Mouse (Mus musculus): ENCODE measurements around the gene Gm38392. TPM values are rescaled to one million over a fixed set of nuclear protein-coding genes. Genes with fewer than 3 reads are reported as not detected.

The Gm38392 gene
- polyA plus RNA-seq, 1 experiment: 0.48 TPM

- Histone ChIP-seq H3K4me3 (ENCODE audit: insufficient read depth, low read length) (no peak overlapping the region), H3K27ac (ENCODE audit: insufficient read depth, low read depth, low read length) (no peak overlapping the region)
Observed at GRCm38 (mm10) chr3:88203999-88204700, 82.9 kb downstream of the Gm38392 start.

GRCm38 (mm10) chr3:88203456-88203855 lies 83.6 kb downstream of the Gm38392 start:
- TF ChIP-seq POLR2A (IDR thresholded peaks at IDR 0.05; ENCODE audit: borderline replicate concordance, low read depth, low read length) (no peak), CTCF (IDR thresholded peaks at IDR 0.05; ENCODE audit: low read depth, low read length) (no peak)
- no peak overlapping the region for H3K4me3 ChIP-seq (ENCODE audit: insufficient read depth, low read length)
- no peak overlapping the region for H3K27ac ChIP-seq (ENCODE audit: insufficient read depth, low read depth, low read length)
- no peaks in the 10 kb centered on the region for H3K4me1 ChIP-seq (ENCODE audit: control insufficient read depth, insufficient read depth, low read length)

More at GRCm38 (mm10) chr3:88203999-88204700, 82.9 kb downstream of the Gm38392 start:
- TF ChIP-seq CTCF (IDR thresholded peaks at IDR 0.05; ENCODE audit: low read depth, low read length) (no peak), POLR2A (IDR thresholded peaks at IDR 0.05; ENCODE audit: borderline replicate concordance, low read depth, low read length) (no peak)
- H3K4me1 ChIP-seq (ENCODE audit: control insufficient read depth, insufficient read depth, low read length): no peaks in the 10 kb centered on the region

GRCm38 (mm10) chr3:88202986-88203385 lies 84.0 kb downstream of the Gm38392 start:
- TF ChIP-seq CTCF (IDR thresholded peaks at IDR 0.05; ENCODE audit: low read depth, low read length) (no peak), POLR2A (IDR thresholded peaks at IDR 0.05; ENCODE audit: borderline replicate concordance, low read depth, low read length) (no peak)
- Histone ChIP-seq H3K4me3 (ENCODE audit: insufficient read depth, low read length) (no peak overlapping the region), H3K4me1 (ENCODE audit: control insufficient read depth, insufficient read depth, low read length) (no peaks in the 10 kb centered on the region), H3K27ac (ENCODE audit: insufficient read depth, low read depth, low read length) (no peak overlapping the region)

- TF ChIP-seq CTCF (IDR thresholded peaks at IDR 0.05; ENCODE audit: low read depth, low read length): no peak
- TF ChIP-seq POLR2A (IDR thresholded peaks at IDR 0.05; ENCODE audit: borderline replicate concordance, low read depth, low read length): no peak
- Histone ChIP-seq H3K27ac (ENCODE audit: insufficient read depth, low read depth, low read length) (no peak overlapping the region), H3K4me1 (ENCODE audit: control insufficient read depth, insufficient read depth, low read length) (no peaks in the 10 kb centered on the region)
Observed at GRCm38 (mm10) chr3:88201640-88202039, 85.4 kb downstream of the Gm38392 start.

GRCm38 (mm10) chr3:88200972-88201330 lies 86.1 kb downstream of the Gm38392 start:
- Histone ChIP-seq H3K27ac (ENCODE audit: insufficient read depth, low read depth, low read length) (no peak overlapping the region), H3K4me3 (ENCODE audit: insufficient read depth, low read length) (no peak overlapping the region), H3K4me1 (ENCODE audit: control insufficient read depth, insufficient read depth, low read length) (no peaks in the 10 kb centered on the region)
- TF ChIP-seq POLR2A (IDR thresholded peaks at IDR 0.05; ENCODE audit: borderline replicate concordance, low read depth, low read length) (no peak), CTCF (IDR thresholded peaks at IDR 0.05; ENCODE audit: low read depth, low read length) (no peak)

More at GRCm38 (mm10) chr3:88201640-88202039, 85.4 kb downstream of the Gm38392 start:
- H3K4me3 ChIP-seq (ENCODE audit: insufficient read depth, low read length): no peak overlapping the region

- no peak for TF ChIP-seq POLR2A (IDR thresholded peaks at IDR 0.05; ENCODE audit: borderline replicate concordance, low read depth, low read length)
- TF ChIP-seq CTCF (IDR thresholded peaks at IDR 0.05; ENCODE audit: low read depth, low read length): no peak
- Histone ChIP-seq H3K4me1 (ENCODE audit: control insufficient read depth, insufficient read depth, low read length) (no peaks in the 10 kb centered on the region), H3K27ac (ENCODE audit: insufficient read depth, low read depth, low read length) (no peak overlapping the region), H3K4me3 (ENCODE audit: insufficient read depth, low read length) (no peak overlapping the region)
Observed at GRCm38 (mm10) chr3:88200161-88200971, 86.6 kb downstream of the Gm38392 start.

- Histone ChIP-seq H3K4me3 (ENCODE audit: insufficient read depth, low read length) (no peak overlapping the region), H3K27ac (ENCODE audit: insufficient read depth, low read depth, low read length) (no peak overlapping the region), H3K4me1 (ENCODE audit: control insufficient read depth, insufficient read depth, low read length) (no peaks in the 10 kb centered on the region)
- TF ChIP-seq CTCF (IDR thresholded peaks at IDR 0.05; ENCODE audit: low read depth, low read length): no peak
- TF ChIP-seq POLR2A (IDR thresholded peaks at IDR 0.05; ENCODE audit: borderline replicate concordance, low read depth, low read length): no peak
Observed at GRCm38 (mm10) chr3:88199541-88200110, 87.4 kb downstream of the Gm38392 start.

- Histone ChIP-seq H3K4me1 (ENCODE audit: control insufficient read depth, insufficient read depth, low read length) (no peaks in the 10 kb centered on the region), H3K27ac (ENCODE audit: insufficient read depth, low read depth, low read length) (no peak overlapping the region), H3K4me3 (ENCODE audit: insufficient read depth, low read length) (no peak overlapping the region)
- no peak for TF ChIP-seq CTCF (IDR thresholded peaks at IDR 0.05; ENCODE audit: low read depth, low read length)
Observed at GRCm38 (mm10) chr3:88198505-88199020, 88.4 kb downstream of the Gm38392 start.

- TF ChIP-seq POLR2A (IDR thresholded peaks at IDR 0.05; ENCODE audit: borderline replicate concordance, low read depth, low read length): no peak
- TF ChIP-seq CTCF (IDR thresholded peaks at IDR 0.05; ENCODE audit: low read depth, low read length): no peak
- no peak overlapping the region for H3K27ac ChIP-seq (ENCODE audit: insufficient read depth, low read depth, low read length)
- no peak overlapping the region for H3K4me3 ChIP-seq (ENCODE audit: insufficient read depth, low read length)
Observed at GRCm38 (mm10) chr3:88197741-88198504, 89.1 kb downstream of the Gm38392 start.

More at GRCm38 (mm10) chr3:88197741-88198504, 89.1 kb downstream of the Gm38392 start:
- H3K4me1 ChIP-seq (ENCODE audit: control insufficient read depth, insufficient read depth, low read length): no peaks in the 10 kb centered on the region

Other genes starting within 250 kb of the Gm38392 start
- 7.9 and 8.4 TPM in 2 replicates for gene Gpatch4, start 244.1 kb downstream of the Gm38392 start, polyA plus RNA-seq (2012; ENCODE audit: insufficient read depth, insufficient read length, missing spikeins)
- 76.1 and 83.0 TPM in 2 replicates for gene Naxe, start 228.7 kb downstream of the Gm38392 start, polyA plus RNA-seq (2012; ENCODE audit: insufficient read depth, insufficient read length, missing spikeins)
- not detected in 2 replicates for gene Ttc24, start 208.9 kb downstream of the Gm38392 start, polyA plus RNA-seq (2012; ENCODE audit: insufficient read depth, insufficient read length, missing spikeins)
- 20.5 and 25.7 TPM in 2 replicates for gene Iqgap3, start 205.2 kb downstream of the Gm38392 start, polyA plus RNA-seq (2012; ENCODE audit: insufficient read depth, insufficient read length, missing spikeins)
- gene Mef2d, start 144.8 kb downstream of the Gm38392 start, polyA plus RNA-seq (2012; ENCODE audit: insufficient read depth, insufficient read length, missing spikeins): 84.5 and 98.1 TPM in 2 replicates
- gene Rhbg, start 32.5 kb downstream of the Gm38392 start, polyA plus RNA-seq (2012; ENCODE audit: insufficient read depth, insufficient read length, missing spikeins): not detected in 2 replicates
- gene Tsacc, start 9.8 kb upstream of the Gm38392 start, polyA plus RNA-seq (2012; ENCODE audit: insufficient read depth, insufficient read length, missing spikeins): 10.1 and 11.4 TPM in 2 replicates
- gene Cct3, start 9.9 kb upstream of the Gm38392 start, polyA plus RNA-seq (2012; ENCODE audit: insufficient read depth, insufficient read length, missing spikeins): 75.3 and 76.5 TPM in 2 replicates
- gene Glmp, start 37.8 kb upstream of the Gm38392 start, polyA plus RNA-seq (2012; ENCODE audit: insufficient read depth, insufficient read length, missing spikeins): 401 and 428 TPM in 2 replicates
- 0.68 and 0.71 TPM in 2 replicates for gene Tmem79, start 48.9 kb upstream of the Gm38392 start, polyA plus RNA-seq (2012; ENCODE audit: insufficient read depth, insufficient read length, missing spikeins)
- gene Smg5, start 49.0 kb upstream of the Gm38392 start, polyA plus RNA-seq (2012; ENCODE audit: insufficient read depth, insufficient read length, missing spikeins): 26.0 and 27.8 TPM in 2 replicates
- gene Paqr6, start 77.4 kb upstream of the Gm38392 start, polyA plus RNA-seq (2012; ENCODE audit: insufficient read depth, insufficient read length, missing spikeins): not detected in 2 replicates
- gene Bglap3, start 85.5 kb upstream of the Gm38392 start, polyA plus RNA-seq (2012; ENCODE audit: insufficient read depth, insufficient read length, missing spikeins): not detected in 2 replicates
- gene Bglap2, start 91.5 kb upstream of the Gm38392 start, polyA plus RNA-seq (2012; ENCODE audit: insufficient read depth, insufficient read length, missing spikeins): not detected in 2 replicates
- not detected in 2 replicates for gene Bglap, start 97.3 kb upstream of the Gm38392 start, polyA plus RNA-seq (2012; ENCODE audit: insufficient read depth, insufficient read length, missing spikeins)
- 55.0 and 59.7 TPM in 2 replicates for gene Pmf1, start 123.1 kb upstream of the Gm38392 start, polyA plus RNA-seq (2012; ENCODE audit: insufficient read depth, insufficient read length, missing spikeins)
- gene Slc25a44, start 137.9 kb upstream of the Gm38392 start, polyA plus RNA-seq (2012; ENCODE audit: insufficient read depth, insufficient read length, missing spikeins): 14.0 and 17.5 TPM in 2 replicates
- gene Sema4a, start 174.0 kb upstream of the Gm38392 start, polyA plus RNA-seq (2012; ENCODE audit: insufficient read depth, insufficient read length, missing spikeins): 178 and 180 TPM in 2 replicates
- 124 and 126 TPM in 2 replicates for gene Lmna, start 222.7 kb upstream of the Gm38392 start, polyA plus RNA-seq (2012; ENCODE audit: insufficient read depth, insufficient read length, missing spikeins)
- 0.13 and 0.16 TPM in 2 replicates for gene Mex3a, start 245.2 kb upstream of the Gm38392 start, polyA plus RNA-seq (2012; ENCODE audit: insufficient read depth, insufficient read length, missing spikeins)